9 mouse cellular contexts compared by ENCODE assay signal in genomic region chr3:88335436-88336053, GRCm38 (mm10). TPM values are rescaled to one million over a fixed set of nuclear protein-coding genes. Genes with fewer than 3 reads are reported as not detected.
DNase-seq lines count a peak whose midpoint lies in the region; ATAC-seq and TF ChIP-seq lines count a peak whose summit lies in the region.
"Had no signal": no experiment of that assay in that cellular context is flagged by ENCODE, and none has a peak within 500 bp of the region (broad histone marks: within the 10 kb centered on the region; RNA-seq: fewer than 3 reads in every experiment).

No protein-coding gene starts in this region.

- TF ChIP-seq CTCF in MEL (IDR thresholded peaks at IDR 0.05 in 2 of 3, conservative IDR thresholded peaks at IDR 0.05 in 1 of 3; ENCODE audit: control insufficient read depth in 1 of 3, insufficient read depth in 1 of 3, low read depth in 2 of 3, low read length in 3 of 3, poor library complexity in 1 of 3, severe bottlenecking in 1 of 3), result no peak

- H3K4me3 ChIP-seq in MEL (ENCODE audit: control insufficient read depth in 1 of 2, insufficient read depth in 1 of 2, low read depth in 2 of 2, low read length in 2 of 2), result peak overlapping the region; percentile 63 to 81
- H3K4me3 ChIP-seq in forebrain, embryonic 15.5 days, result peak overlapping the region; percentile 71
- H3K4me3 ChIP-seq in midbrain, embryonic 11.5 days (ENCODE audit: low read depth, low read length), result peak overlapping the region; percentile 84

- peak overlapping the region; percentile 93 for H3K27ac ChIP-seq in MEL (ENCODE audit: control insufficient read depth, low read depth, low read length)
- peak overlapping the region; percentile 95 for H3K27ac ChIP-seq in forebrain, embryonic 15.5 days (replicated peaks)
- peak overlapping the region; percentile 86 for H3K27ac ChIP-seq in midbrain, embryonic 11.5 days (ENCODE audit: low read depth, low read length)

- H3K27me3 ChIP-seq in MEL (ENCODE audit: control insufficient read depth in 1 of 2, insufficient read depth in 2 of 2, low read length in 2 of 2), result no peaks in the 10 kb centered on the region
- no peaks in the 10 kb centered on the region for H3K27me3 ChIP-seq in forebrain, embryonic 15.5 days
- H3K27me3 ChIP-seq in midbrain, embryonic 11.5 days (ENCODE audit: control insufficient read depth, insufficient read depth, low read length), result no peaks in the 10 kb centered on the region

- no peaks in the 10 kb centered on the region for H3K9me3 ChIP-seq in MEL (replicated peaks; ENCODE audit: insufficient read depth, low read length)
- no peaks in the 10 kb centered on the region for H3K9me3 ChIP-seq in forebrain, embryonic 15.5 days
- no peaks in the 10 kb centered on the region for H3K9me3 ChIP-seq in midbrain, embryonic 11.5 days (ENCODE audit: control insufficient read depth, low read length)

- H3K36me3 ChIP-seq in MEL (ENCODE audit: control insufficient read depth in 1 of 2, insufficient read depth in 2 of 2, low read length in 2 of 2), result peaks cover 0 to 26% of the 10 kb centered on the region in 2 experiments; a peak in 2 of 4 replicates
- 0 out of 2 replicates have a peak, but pooled peaks cover under 1% of the 10 kb centered on the region for H3K36me3 ChIP-seq in forebrain, embryonic 15.5 days
- no peaks in the 10 kb centered on the region for H3K36me3 ChIP-seq in midbrain, embryonic 11.5 days (ENCODE audit: control insufficient read depth, insufficient read depth, low read length)

- no peak for TF ChIP-seq POLR2A in MEL (IDR thresholded peaks at IDR 0.05; ENCODE audit: control insufficient read depth in 1 of 2, insufficient read depth in 1 of 2, low read depth in 1 of 2, low read length in 2 of 2, poor library complexity in 1 of 2)

- under 1% methylated on average over 27 of the region's 27 CpGs for WGBS in forebrain, embryonic 15.5 days
- WGBS in midbrain, embryonic 11.5 days, result 1% methylated on average over 27 of the region's 27 CpGs

- TF ChIP-seq EP300 in MEL (IDR thresholded peaks at IDR 0.05; ENCODE audit: low read depth in 1 of 2, low read length in 2 of 2), result peak; percentile 33 to 46; a peak in 2 of 4 replicates

- no peak for TF ChIP-seq RAD21 in MEL (IDR thresholded peaks at IDR 0.05; ENCODE audit: low read depth, low read length)

- intact Hi-C loops in left cerebral cortex, postnatal 14 days (cut with DNase I), result no loop called here

- peaks cover 29% of the 10 kb centered on the region for H3K79me2 ChIP-seq in MEL (ENCODE audit: control insufficient read depth, insufficient read depth, low read length, poor library complexity)

- peak; percentile 45 for DNase-seq in embryo, embryonic 9.5 days (ENCODE audit: extremely low spot score)
- DNase-seq in embryo, embryonic 10.5 days (ENCODE audit: low spot score), result no peak
- no peak for DNase-seq in MEL (ENCODE audit: low read depth, low spot score)
- peak; percentile 48 for DNase-seq in kidney, adult 9 months
- peak; percentile 87 for DNase-seq in midbrain, embryonic 11.5 days (ENCODE audit: low spot score, missing footprints)
- DNase-seq in urinary bladder, adult 2 months (ENCODE audit: low spot score), result no peak
- DNase-seq in left cerebral cortex, postnatal 14 days (ENCODE audit: low spot score in 2 of 2), result no peak

- H3K9ac ChIP-seq in MEL (ENCODE audit: control insufficient read depth, low read depth, low read length, poor library complexity, severe bottlenecking), result peak overlapping the region; percentile 85
- H3K9ac ChIP-seq in forebrain, embryonic 15.5 days (replicated peaks), result peak overlapping the region; percentile 66
- H3K9ac ChIP-seq in midbrain, embryonic 11.5 days (ENCODE audit: low read length), result peak overlapping the region; percentile 97

- peak overlapping the region; percentile 72 for H3K4me2 ChIP-seq in forebrain, embryonic 15.5 days (replicated peaks)
- H3K4me2 ChIP-seq in midbrain, embryonic 11.5 days, result peak overlapping the region; percentile 71

- H3K4me1 ChIP-seq in MEL (ENCODE audit: control insufficient read depth in 1 of 2, insufficient read depth in 2 of 2, low read length in 2 of 2), result peaks cover 3 to 27% of the 10 kb centered on the region in 2 experiments; a peak in 3 of 4 replicates
- H3K4me1 ChIP-seq in forebrain, embryonic 15.5 days, result peaks cover 20% of the 10 kb centered on the region
- H3K4me1 ChIP-seq in midbrain, embryonic 11.5 days (ENCODE audit: control insufficient read depth, insufficient read depth, low read length), result peaks cover 10% of the 10 kb centered on the region

- ATAC-seq in forebrain, embryonic 15.5 days (replicated peaks), result peak; percentile 57
- ATAC-seq in midbrain, embryonic 11.5 days (ENCODE audit: low FRiP score), result peak; percentile 61

TF ChIP-seq in MEL, 35 proteins besides CTCF, POLR2A, EP300 and RAD21 (continues in another document):
- TF ChIP-seq TCF12 (IDR thresholded peaks at IDR 0.05; ENCODE audit: low read depth, low read length) (no peak), NRF1 (IDR thresholded peaks at IDR 0.05; ENCODE audit: insufficient read depth, low read depth, low read length, poor library complexity, severe bottlenecking) (no peak), USF1 (IDR thresholded peaks at IDR 0.05; ENCODE audit: low read depth, low read length) (peak; percentile 16; the same call in 1 of the 2 replicates), KAT2A (conservative IDR thresholded peaks at IDR 0.05; ENCODE audit: low read depth, low read length) (no peak), NELFE (IDR thresholded peaks at IDR 0.05; ENCODE audit: low read depth, low read length) (no peak), MAX (IDR thresholded peaks at IDR 0.05; ENCODE audit: low read length) (peak; percentile 84), SMC3 (IDR thresholded peaks at IDR 0.05; ENCODE audit: low read depth, low read length) (peak; percentile 17; the same call in 1 of the 2 replicates), ZKSCAN1 (IDR thresholded peaks at IDR 0.05; ENCODE audit: low read depth, low read length) (no peak), ZC3H11A (IDR thresholded peaks at IDR 0.05; ENCODE audit: low read depth, low read length) (no peak), MYC (IDR thresholded peaks at IDR 0.05; ENCODE audit: low read depth, low read length) (peak; percentile 96), E2F4 (IDR thresholded peaks at IDR 0.05; ENCODE audit: borderline replicate concordance, low read depth, low read length) (peak; percentile 10; the same call in 1 of the 2 replicates), ELF1 (IDR thresholded peaks at IDR 0.05; ENCODE audit: low read depth, low read length) (no peak; the same call in 1 of the 2 replicates), ZNF384 (IDR thresholded peaks at IDR 0.05; ENCODE audit: low read depth, low read length) (no peak), RCOR1 (IDR thresholded peaks at IDR 0.05; ENCODE audit: low read depth, low read length) (no peak), MEF2A (IDR thresholded peaks at IDR 0.05; ENCODE audit: extremely low read depth, insufficient replicate concordance, low read depth, low read length, poor library complexity, severe bottlenecking) (no peak), MYB (IDR thresholded peaks at IDR 0.05; ENCODE audit: low read depth, low read length) (peak; percentile 33; the same call in 1 of the 2 replicates), CHD1 (IDR thresholded peaks at IDR 0.05; ENCODE audit: low read depth, low read length) (peak; percentile 92; the same call in 1 of the 2 replicates)

RNA-seq across cellular contexts. Expression of gene Tmem79, which starts 0.4 kb away (rescaled TPM):
- 2.2 TPM in 2 replicates for total RNA-seq in MEL (2012; rRNA removed)
- 1 to 10 TPM in 1 of 2 experiments, not detected in 1; 3.7 TPM for polyA plus RNA-seq in MEL (2012; ENCODE audit: insufficient read depth in 1 of 2, insufficient read length in 2 of 2, low read depth in 1 of 2, low replicate concordance in 2 of 2, missing spikeins in 1 of 2)
- polyA plus RNA-seq in forebrain, embryonic 15.5 days (2015; fragmentation: Nextera tagmentation; extraction: Ambion mirVana), result 1.7 and 2.0 TPM in 2 replicates
- polyA plus RNA-seq in midbrain, embryonic 11.5 days (2014; fragmentation: Nextera tagmentation; extraction: Ambion mirVana), result 0.90 and 1.4 TPM in 2 replicates
- 31.3 and 38.1 TPM in 2 replicates for polyA plus RNA-seq in urinary bladder, adult 2 months (2012; rRNA removed)
- total RNA-seq in left cerebral cortex, postnatal 14 days (2021), result under 1 TPM; 0.99 TPM

RNA-seq across cellular contexts. Expression of gene Smg5, which starts 0.5 kb away (rescaled TPM):
- total RNA-seq in MEL (2012; rRNA removed), result 87.3 and 97.9 TPM in 2 replicates
- 100 to 1,000 TPM; 123 to 148 TPM for polyA plus RNA-seq in MEL (2012; ENCODE audit: insufficient read depth in 1 of 2, insufficient read length in 2 of 2, low read depth in 1 of 2, low replicate concordance in 2 of 2, missing spikeins in 1 of 2)
- 59.8 and 65.1 TPM in 2 replicates for polyA plus RNA-seq in forebrain, embryonic 15.5 days (2015; fragmentation: Nextera tagmentation; extraction: Ambion mirVana)
- polyA plus RNA-seq in midbrain, embryonic 11.5 days (2014; fragmentation: Nextera tagmentation; extraction: Ambion mirVana), result 45.8 and 46.8 TPM in 2 replicates
- 56.7 and 58.4 TPM in 2 replicates for polyA plus RNA-seq in urinary bladder, adult 2 months (2012; rRNA removed)
- 10 to 100 TPM; 69.6 to 72.0 TPM for total RNA-seq in left cerebral cortex, postnatal 14 days (2021)

RNA-seq across cellular contexts. Expression of gene Glmp, which starts 10.7 kb away (rescaled TPM):
- total RNA-seq in MEL (2012; rRNA removed), result 47.6 and 48.3 TPM in 2 replicates
- 100 to 1,000 TPM in 1 of 2 experiments, not detected in 1; 181 TPM for polyA plus RNA-seq in MEL (2012; ENCODE audit: insufficient read depth in 1 of 2, insufficient read length in 2 of 2, low read depth in 1 of 2, low replicate concordance in 2 of 2, missing spikeins in 1 of 2)
- polyA plus RNA-seq in forebrain, embryonic 15.5 days (2015; fragmentation: Nextera tagmentation; extraction: Ambion mirVana), result 103 and 105 TPM in 2 replicates
- 70.2 and 73.7 TPM in 2 replicates for polyA plus RNA-seq in midbrain, embryonic 11.5 days (2014; fragmentation: Nextera tagmentation; extraction: Ambion mirVana)
- polyA plus RNA-seq in urinary bladder, adult 2 months (2012; rRNA removed), result 166 and 177 TPM in 2 replicates
- 10 to 100 TPM; 84.4 to 93.6 TPM for total RNA-seq in left cerebral cortex, postnatal 14 days (2021)

RNA-seq across cellular contexts. Expression of gene Paqr6, which starts 28.8 kb away (rescaled TPM):
- not detected in 2 replicates for total RNA-seq in MEL (2012; rRNA removed)
- polyA plus RNA-seq in MEL (2012; ENCODE audit: insufficient read depth in 1 of 2, insufficient read length in 2 of 2, low read depth in 1 of 2, low replicate concordance in 2 of 2, missing spikeins in 1 of 2), result under 1 TPM in 1 of 2 experiments, not detected in 1; 0.11 TPM
- polyA plus RNA-seq in forebrain, embryonic 15.5 days (2015; fragmentation: Nextera tagmentation; extraction: Ambion mirVana), result 0.94 and 1.0 TPM in 2 replicates
- 0.15 and 0.29 TPM in 2 replicates for polyA plus RNA-seq in midbrain, embryonic 11.5 days (2014; fragmentation: Nextera tagmentation; extraction: Ambion mirVana)
- polyA plus RNA-seq in urinary bladder, adult 2 months (2012; rRNA removed), result 47.1 and 70.4 TPM in 2 replicates
- 1 to 10 TPM; 2.5 to 3.3 TPM for total RNA-seq in left cerebral cortex, postnatal 14 days (2021)

RNA-seq across cellular contexts. Expression of gene Bglap3, which starts 37.0 kb away (rescaled TPM):
- total RNA-seq in MEL (2012; rRNA removed), result 0.16 TPM in 1 of 2 replicates, not detected in the other
- not detected for polyA plus RNA-seq in MEL (2012; ENCODE audit: insufficient read depth in 1 of 2, insufficient read length in 2 of 2, low read depth in 1 of 2, low replicate concordance in 2 of 2, missing spikeins in 1 of 2)
- polyA plus RNA-seq in forebrain, embryonic 15.5 days (2015; fragmentation: Nextera tagmentation; extraction: Ambion mirVana), result 0.27 TPM in 1 of 2 replicates, not detected in the other
- 0.08 and 0.12 TPM in 2 replicates for polyA plus RNA-seq in midbrain, embryonic 11.5 days (2014; fragmentation: Nextera tagmentation; extraction: Ambion mirVana)
- polyA plus RNA-seq in urinary bladder, adult 2 months (2012; rRNA removed), result 1.9 and 2.7 TPM in 2 replicates
- under 1 TPM in 1 of 2 experiments, not detected in 1; 0.36 TPM for total RNA-seq in left cerebral cortex, postnatal 14 days (2021)
- total RNA-seq: heart, postnatal 36 days had no signal

Comparison
In these comparisons a context has a peak if more than half of its experiments do, and no peak if none do; other contexts are left out.
1. DNase-seq: peak in embryo, embryonic 9.5 days (single experiment), kidney, adult 9 months (single experiment) and midbrain, embryonic 11.5 days (single experiment); none in embryo, embryonic 10.5 days (single experiment), MEL (single experiment), urinary bladder, adult 2 months (single experiment) and left cerebral cortex, postnatal 14 days (0 of 2).
2. Peak in every context shown above with its lines, with median percentiles within 50 percentile points of each other: H3K27ac ChIP-seq, H3K4me3 ChIP-seq and H3K9ac ChIP-seq.